Mouse (Mus musculus) adrenal gland, postnatal 14 days (tissue): ENCODE results near the gene Tmem37. TPM values are rescaled to one million over a fixed set of nuclear protein-coding genes. Genes with fewer than 3 reads are reported as not detected.

Experiments
- DNase-seq: peaks from one replicate; pipeline ENCODE4 v3.0.0; 2021; ENCODE audit warnings: mixed read lengths
- long read RNA-seq, 2 experiments: library from polyadenylated mRNA; stranded (forward); transcript quantifications; one replicate each; pipeline ENCODE4 v2.0.0; 2021
- total RNA-seq: library from RNA; stranded (reverse); gene quantifications from 2 replicates; pipeline ENCODE4 v1.2.3, GENCODE M21; 2021

Gene Tmem37
- 19.8 and 26.9 TPM in 2 replicates for total RNA-seq
- long read RNA-seq, experiment 1, transcript Tmem37-201 (2 exons, 1,311 nt), result major isoform, 37 of 38 reads
- long read RNA-seq, experiment 1, partial matches to known transcripts, result 1 of 38 reads
- long read RNA-seq, experiment 1, other reads (novel, unspliced or antisense), result 0 of 38 reads
- long read RNA-seq, experiment 2, transcript Tmem37-201 (2 exons, 1,311 nt), result major isoform, 53 of 58 reads
- long read RNA-seq, experiment 2, partial matches to known transcripts, result 5 of 58 reads
- long read RNA-seq, experiment 2, other reads (novel, unspliced or antisense), result 0 of 58 reads

DNA sequence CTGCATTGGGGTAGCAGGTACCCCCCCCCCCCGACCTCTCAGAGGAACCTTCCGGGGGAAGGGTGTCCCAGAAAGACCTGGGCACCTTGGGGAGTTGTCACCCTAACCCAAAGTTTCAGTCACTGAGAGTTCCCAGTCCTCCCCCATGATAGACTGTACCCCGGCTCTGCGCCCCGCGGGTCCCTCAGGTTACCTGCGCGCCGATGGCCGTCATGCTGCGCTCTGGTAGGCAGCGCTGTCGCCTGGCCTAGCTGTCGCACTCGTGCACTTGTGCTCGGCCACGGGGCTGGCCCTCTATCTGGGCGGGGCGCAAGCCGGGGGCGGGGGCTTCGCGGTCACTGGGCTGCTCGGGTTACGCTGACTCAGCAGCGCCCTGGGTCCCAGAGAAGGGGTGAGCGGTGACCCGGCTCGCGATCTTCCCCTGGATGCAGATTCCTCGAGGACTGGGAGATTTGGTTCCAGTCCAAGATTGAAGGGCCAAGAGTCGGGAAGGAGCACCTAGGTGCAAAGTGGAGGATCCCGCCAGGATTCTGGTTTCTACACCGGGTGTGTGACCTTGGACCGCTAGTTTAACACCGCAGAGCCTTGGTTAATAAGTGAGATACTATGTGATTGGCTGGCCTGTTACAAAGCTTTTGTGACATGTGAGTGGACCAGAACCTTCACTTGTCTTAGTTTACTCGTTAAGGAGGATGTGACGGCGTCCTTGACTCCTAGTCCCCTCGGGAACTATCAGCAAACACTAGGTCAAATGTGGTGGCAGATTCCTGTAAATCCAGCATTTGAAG is at the start of gene Tmem37:
Tmem37 (minus strand) TSS at position 556 of the 788 bp plus-strand sequence.
- peak; percentile 94 for DNase-seq

DNA sequence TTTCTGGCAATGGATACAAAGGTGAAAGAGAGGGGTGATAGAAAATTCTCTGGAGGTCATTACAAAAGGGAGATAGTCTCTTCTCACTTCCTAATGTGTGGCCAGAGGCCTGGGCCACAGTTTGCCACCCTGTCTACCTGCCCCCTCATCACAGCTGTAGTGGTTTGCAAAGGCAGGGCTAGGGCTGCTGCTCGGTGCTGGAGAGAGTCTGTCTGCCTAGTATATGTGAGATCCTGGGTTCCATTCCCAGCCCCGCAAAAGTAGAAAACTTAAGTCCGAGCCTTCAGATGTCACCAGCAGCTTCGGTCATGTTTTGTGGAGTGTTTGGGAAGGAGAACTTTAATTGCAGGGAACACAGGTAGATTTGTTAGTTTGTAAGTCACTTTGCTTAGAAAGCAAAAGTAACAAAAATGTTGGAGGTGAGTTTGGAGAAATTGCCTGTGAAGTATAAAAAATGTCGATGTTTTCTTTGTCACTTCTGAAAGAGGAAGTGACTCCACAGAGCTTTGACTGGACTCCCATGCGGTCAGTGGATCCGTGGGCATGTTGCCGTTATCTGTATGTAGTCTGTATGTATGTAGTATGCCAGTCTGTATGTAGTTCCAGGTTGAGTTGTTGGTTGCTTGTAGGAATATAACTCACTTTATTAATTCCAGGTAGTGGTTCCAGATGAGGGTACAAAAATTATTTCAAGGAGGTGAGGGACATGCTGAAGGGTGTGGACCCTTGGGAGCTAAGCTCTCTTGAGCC is 48.9 kb upstream of the Tmem37 start:
- no peak for DNase-seq

DNA sequence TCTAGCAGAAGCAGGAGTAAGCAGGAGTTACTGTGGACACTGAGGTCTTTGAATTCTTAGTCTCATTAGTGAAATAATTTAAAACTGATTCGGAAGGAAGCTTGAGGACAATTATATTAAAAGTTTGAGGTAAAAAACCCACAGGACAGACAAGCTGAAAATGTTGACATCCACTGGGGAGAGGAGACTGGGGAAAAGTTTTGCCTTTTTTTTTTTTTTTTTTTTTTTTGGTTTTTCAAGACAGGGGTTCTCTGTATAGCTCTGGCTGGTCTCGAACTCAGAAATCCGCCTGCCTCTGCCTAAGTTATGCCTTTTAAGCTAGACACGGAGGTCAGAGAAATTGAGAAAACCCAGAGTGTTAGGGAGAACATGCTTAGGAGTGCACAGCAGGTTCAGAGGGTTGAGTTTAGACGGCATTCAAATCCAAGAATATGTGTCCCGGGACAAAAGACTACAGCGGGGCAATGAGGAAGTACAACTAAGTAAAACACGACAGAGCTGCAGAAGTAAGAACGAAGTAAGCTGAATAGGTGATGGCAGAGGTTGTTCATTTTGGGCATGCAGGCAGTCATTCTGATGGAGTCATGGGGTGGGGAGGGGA is 48.2 kb upstream of the Tmem37 start:
- no peak for DNase-seq

DNA sequence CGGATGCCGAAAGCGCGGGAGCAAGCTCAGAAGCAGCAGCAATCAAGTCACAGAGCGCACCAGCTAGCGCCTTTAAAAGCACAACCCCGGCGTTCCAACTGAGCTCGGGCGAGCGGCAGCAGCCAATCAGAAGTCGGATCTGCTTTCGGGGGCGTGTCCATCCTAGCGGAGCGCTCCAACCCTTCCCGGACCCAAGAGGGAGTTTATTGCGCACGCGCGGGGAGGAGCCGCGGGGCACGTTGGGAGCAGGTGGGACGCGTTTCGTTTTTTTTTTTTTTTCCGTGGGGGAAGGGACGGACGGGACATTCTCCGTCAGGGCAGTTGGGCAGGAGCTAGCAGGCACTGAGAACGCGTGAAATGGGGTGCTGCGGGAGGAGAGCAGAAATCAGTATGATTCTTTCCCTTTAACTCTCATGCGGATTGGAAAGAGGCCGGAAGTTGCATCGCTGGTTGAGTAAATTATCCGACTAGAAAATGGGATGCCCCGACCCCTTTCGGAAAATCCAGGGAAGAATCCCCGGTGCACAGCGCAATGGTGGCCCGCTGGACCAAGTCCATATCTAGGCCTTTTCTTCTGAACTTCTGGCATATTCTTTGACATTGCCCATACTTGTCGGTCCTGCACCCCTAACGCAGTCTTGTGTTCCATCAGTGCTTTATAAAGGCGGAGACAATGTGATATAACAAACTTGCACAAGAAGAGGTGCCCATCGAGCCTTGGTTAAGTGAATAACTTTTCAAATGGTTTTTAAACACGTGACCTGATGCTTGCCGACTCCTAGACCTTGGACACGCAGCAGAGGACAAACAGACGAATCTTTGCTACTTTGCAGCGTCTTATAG is 47.3 kb upstream of the Tmem37 start, which contains the start of the genes Dbi and 3110009E18Rik:
Dbi (minus strand) TSS at position 110 of the 843 bp plus-strand sequence.
3110009E18Rik (plus strand) TSS at position 219 of the 843 bp plus-strand sequence.
- DNase-seq, result peak; percentile 99

DNA sequence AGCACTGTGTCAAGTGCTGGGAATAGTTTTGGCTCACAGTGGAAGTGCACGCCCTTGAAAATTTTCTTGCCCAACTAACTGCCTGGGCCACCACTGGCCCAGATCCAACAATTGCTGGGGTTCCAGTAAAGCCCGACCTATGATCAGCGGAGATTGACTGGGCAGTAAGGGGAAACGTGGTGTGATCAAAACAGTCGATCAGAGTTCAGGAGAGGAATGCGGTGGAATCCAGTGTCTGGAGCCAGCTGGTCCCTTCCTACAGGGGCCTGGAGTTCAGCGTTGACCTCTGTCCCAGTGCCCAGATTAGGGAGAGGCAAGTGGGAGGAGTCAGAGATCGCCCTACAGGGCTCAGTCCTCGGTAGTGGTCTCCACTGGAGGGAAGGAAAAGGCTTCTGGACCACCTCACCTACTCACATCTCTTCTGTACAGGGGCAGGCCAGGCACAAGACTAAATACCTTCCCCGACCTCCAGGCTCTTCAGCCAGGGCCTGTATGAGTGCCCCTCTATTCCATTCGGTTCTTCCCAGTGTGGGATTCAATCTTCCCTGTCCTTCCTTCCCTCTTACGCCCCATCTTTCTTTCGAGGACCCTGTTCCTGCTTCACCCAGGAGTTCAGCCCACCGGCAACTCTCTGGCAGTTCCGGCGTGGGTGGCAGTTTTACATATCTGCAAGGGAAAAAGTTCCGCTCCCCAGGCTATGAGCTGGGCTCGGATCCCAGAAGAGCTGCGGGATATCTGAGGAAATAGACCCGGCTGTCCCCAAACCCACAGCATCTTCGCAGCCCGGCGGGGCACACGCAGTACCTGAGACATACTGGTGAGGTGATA is 46.5 kb upstream of the Tmem37 start:
- DNase-seq, result peak; percentile 78

DNA sequence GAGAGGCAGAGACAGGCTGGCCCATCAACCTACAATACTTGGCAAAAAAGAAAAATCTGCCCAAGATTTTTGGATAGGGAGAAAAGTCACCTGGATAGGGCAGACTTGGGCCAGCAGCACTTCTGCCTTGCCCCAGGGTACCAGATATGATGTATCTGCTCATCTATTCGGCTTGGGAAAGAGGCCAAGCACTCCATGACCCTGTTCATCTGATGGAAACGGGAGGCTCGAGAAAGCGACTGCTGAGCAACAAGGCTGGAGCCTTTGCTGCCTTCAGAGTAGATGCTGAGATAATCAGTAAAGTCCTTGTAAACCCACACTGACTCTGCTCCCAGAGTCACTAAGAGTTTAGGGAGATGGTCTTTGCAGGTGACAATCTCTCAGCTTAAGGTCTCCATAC is 45.5 kb upstream of the Tmem37 start:
- DNase-seq, result no peak

DNA sequence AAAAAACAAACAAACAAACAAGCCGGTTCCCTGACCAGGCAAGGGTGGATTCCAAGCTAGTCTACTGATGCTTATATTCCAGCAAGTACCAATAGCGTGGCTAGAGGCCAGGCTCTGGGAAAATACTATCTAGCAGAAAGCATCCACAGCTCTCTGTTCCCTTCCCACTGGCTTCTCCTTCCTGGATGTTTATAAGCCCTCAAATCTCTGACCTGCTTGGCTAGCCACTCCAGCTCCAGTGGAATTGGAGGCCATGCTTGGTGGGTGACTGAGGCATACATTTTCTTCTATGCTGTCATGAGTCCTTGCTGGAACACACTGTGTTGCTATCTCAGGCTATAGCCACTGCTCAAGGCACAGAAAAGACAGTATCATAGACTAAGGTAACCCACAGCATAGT is 45.0 kb upstream of the Tmem37 start:
- DNase-seq, result no peak

DNA sequence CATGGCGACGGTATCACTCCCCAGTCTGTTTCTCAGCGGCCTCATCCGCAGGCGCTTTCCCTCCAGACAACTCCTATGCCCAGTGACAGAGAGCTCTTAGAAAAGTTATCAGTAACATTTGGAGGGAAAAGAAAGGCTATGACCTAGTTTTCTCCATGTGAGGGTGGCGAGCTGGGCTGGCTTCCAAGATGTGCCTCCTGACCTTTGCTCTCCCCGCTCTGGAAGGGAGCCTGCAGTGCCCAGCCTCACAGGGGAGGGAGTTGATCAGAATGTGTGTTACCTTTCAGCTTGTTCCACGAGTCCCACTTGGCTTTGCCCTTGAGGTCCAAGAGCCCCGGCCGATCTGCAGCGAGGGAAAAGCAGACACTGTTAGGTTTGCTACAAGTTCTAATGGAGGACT is 42.2 kb upstream of the Tmem37 start:
- peak; percentile 73 for DNase-seq

DNA sequence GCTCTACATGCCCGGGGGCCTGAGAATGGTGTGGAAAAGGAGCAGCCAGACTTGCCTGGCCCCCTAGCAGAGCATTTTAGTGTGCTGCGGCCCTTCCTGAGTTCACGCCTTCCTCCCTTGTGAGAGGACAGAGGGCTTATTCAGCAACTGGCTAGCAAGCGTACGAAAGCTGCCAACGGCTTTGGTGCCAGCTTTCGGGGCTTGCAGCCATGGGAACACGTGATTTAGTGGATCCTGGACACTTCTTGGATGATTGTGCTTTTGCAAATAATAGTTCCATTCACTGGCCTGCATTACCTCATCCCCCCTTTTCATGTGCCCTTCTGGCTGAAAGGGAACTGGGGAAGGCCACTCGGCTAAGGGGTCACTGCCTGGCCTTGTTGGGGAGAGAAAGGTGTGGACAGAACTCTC is 41.8 kb upstream of the Tmem37 start:
- DNase-seq, result peak; percentile 83

DNA sequence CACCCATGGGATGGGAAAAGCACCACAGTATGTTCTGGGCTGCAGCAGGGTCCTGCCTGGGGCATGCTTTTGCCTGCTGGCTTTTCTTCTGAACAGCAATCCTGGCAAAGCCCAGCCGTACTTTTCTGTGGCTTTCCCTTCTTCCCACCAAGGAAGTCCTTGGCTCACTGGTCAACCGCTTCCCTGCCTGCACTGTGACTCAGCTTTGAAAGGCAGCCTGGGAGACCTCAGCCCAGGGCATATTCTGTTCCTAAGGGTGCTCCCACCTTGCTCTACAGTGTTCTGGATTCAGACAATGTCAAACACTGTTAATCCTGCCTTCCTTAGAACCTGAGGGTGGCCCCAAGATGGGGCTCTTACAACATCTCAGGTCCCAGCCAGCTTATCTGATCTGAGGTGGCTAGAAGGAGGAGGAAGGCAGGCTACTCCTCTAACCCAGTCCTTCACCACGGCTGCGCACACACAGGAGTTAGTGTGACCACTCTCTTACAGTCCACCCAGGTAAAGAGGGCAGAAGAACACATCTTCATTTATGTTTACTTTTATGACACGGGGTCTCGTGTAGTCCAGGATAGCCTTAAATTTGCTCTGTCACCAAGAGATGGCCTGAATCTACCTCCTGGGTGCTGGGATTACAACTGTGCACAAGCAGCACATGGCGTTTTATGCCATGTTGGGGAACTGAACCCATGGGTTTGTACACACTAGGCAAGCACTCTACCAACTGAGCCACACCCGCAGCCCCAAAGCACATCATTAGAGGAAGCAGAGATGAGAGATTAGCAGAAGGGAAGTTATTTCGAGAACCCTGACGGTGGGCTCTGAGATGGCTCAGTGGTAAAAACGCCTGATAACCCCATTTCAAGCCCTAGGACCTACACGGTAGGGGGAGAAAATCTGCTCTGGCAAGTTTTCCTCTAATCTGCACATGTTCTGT is 38.6 kb upstream of the Tmem37 start:
- DNase-seq, result peak; percentile 18

DNA sequence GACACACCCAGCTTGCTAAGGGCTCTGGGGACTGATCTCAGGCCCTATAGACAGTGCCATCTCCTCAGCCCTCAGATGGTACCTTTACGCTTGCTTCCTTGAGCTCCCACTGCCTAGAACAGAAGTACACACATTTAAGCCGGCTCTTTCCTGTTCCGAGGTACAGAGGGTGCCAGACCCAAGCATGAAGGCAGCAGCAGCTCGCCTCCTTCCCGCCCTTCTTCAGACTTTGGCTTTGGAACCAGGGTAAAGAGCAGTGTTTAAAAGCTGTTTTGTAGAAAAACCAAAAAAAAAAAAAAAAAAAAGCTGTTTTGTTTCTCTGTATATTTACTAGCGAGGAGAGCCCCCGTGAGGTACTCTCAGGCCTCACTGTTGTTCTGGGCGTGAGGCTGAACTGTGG is 37.9 kb upstream of the Tmem37 start:
- no peak for DNase-seq

DNA sequence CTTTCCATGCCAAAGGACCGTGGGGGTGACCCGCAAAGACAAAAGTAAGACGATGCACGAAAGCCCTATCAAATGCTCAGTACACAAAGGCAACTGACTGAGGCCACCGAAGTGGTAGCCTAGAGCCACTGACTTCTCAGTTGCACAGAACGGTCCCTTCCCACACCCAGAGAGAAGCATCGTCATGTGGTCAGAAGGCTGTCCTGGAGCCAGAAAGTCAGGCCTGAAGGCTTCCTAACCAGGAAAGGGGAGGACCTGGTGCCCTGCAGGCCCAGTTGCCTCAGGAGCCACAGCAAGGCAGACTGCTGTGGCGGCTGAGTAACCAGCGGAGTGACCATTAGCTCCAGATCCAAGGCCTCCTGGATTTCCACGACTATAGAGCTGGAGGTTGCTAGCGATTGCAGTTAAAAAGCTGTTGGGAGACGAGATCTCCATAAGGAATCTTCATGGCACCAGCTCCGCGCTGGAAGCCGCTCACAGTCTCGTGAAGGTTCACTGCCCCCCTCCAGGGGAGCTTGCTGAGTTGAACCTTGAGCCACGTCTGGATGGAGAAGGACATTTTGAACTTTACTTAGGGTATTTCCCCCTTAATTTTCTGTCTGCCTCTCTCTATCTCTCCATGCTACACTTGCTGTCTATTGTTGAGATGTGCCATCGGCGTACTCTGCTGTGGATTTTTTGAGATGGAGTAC is 36.0 kb upstream of the Tmem37 start:
- no peak for DNase-seq

DNA sequence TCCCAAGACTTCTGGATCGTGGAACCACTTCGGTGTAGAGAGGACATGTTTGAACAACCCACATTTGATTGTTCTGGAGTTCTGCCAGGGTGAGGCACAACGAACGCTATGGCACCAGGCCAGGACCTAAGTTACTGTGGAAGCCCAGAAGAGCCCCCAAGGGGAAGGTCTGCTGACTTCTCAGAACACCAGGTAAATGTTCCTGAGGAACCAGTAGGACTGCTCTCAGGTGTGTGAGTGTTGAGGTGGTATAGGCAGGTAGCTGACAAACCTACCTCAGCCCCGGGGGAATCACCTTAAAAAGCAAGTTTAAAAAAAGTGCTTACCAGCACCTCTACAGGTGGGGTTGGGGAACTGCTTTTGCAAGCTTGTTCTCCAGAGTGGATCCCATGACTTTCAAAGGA is 31.7 kb upstream of the Tmem37 start:
- DNase-seq, result peak; percentile 37

DNA sequence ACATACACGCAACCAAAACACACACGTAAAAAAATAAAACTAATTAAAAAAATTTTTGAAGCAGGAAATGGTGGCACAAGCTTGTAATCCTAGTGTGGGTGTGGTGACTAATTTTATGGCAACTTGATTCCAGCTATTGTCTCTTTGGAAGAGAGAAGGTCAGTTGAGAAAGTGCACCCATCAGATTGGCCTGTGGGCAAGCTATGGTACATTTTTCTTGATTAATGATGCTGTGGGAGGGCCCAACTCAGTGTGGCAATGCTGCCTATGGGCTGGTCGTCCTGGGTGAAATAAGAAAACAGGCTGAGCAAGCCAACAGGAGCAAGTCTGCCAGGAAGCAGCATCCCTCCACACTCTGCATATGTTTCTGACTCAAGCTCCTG is 27.3 kb upstream of the Tmem37 start:
- DNase-seq, result no peak

DNA sequence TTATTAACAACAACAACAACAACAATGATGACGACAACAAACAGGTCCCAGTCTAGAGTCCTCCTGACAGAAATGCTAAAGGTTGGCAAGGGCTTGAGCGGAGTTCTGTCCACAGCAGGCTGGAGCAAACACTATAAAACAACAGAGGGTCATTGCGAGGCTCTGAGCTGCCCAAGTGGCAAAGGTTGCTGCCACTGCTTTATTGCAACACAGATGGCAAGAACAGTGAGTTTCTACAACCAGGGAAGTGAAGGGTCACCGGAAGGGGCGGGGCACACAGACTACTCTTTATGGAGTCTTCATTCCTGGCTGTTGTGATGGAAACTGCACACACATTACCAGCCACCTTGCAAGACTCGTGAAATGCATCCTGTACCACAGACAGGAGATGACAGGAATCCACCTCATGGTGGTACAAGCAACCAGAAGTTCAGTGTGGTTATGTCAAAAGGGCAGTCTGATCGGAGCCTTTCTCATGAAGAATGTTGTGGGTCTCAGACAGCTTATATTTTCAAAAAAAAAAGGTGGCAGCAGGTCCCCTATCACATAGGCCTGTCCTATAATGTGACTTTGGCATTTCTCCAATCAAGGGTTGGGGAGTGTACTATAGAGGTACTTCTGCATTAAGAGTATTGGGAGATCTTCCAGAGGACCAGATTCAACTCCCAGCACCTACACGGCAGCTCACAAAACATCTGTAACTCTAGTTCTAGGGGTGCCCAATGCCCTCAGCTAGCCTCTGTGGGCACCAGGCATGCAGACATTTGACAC is 26.8 kb upstream of the Tmem37 start:
- peak; percentile 55 for DNase-seq

DNA sequence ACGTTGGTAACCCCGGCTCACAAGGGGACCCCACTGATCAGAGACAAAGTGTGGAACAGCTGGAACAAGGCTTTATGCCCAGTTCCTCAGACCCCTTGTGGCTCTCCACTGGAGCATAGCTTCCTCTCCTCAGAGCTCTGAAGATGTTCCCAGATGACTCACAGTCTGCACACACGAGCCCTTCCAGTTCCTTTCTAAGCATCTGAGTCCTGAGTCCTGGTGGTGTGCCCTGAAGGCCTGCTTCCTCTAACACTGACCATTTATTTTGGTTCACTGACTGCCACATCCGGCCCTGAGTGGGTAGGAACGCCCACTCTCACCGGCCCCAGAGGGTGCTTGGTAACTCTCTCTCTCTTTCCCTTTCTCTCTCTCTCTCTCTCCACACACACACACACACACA is 25.6 kb upstream of the Tmem37 start:
- DNase-seq, result peak; percentile 24

DNA sequence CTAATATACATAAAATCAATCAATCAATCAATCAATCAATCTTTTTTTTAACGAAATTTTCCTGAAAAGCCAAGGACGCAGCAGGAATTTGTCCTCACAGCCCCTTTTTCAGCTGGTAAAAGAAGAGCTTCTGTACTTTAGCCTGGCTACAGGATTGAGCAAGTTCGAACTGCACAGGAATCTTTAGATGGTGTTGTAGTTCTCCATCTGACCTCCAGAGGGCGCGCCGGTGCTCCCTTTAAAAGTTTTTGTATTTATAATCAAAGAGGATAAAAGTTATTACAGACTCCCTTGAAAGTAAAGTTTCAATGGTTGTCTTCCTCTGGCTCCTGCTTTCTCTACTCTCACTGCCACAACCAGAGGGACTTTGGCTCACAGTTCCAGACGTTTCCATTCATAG is 24.5 kb upstream of the Tmem37 start:
- peak; percentile 80 for DNase-seq

DNA sequence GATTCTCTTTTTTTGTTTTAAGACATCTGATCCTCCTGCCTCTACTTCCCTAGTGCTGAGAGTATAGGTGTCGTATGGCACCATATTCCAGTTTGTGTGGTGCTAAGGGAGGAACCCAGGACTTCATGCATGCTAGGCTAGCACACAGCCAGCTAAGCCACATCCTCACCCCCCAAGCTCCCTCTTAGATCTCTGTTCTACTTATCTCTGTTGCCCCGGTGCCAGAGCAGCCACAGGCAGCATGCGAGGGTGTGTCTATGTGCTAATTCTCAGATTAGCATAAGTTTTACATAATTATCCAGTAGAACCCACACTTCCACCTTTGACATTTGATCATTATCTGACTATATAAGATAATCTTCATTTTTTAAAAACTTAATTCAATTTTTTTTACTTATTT is 21.0 kb upstream of the Tmem37 start:
- DNase-seq, result no peak
